Mouse (Mus musculus) lung, adult 10 weeks (tissue): ENCODE data around the gene Vmn1r18. TPM values are rescaled to one million over a fixed set of nuclear protein-coding genes. Genes with fewer than 3 reads are reported as not detected.

Experiments used
- polyA plus RNA-seq: library from polyadenylated mRNA; stranded (reverse); fragments of 350-450 nt; fragmentation: Illumina TruSeq; extraction: RNeasy Lipid Tissue Mini Kit (QIAGEN cat#74804); gene quantifications from one replicate; pipeline ENCODE4 v1.2.3, GENCODE M21; 2014; ENCODE audit warnings: low read depth, low replicate concordance; ENCODE audit not compliant: insufficient read depth

Gene Vmn1r18
- polyA plus RNA-seq = not detected

DNA sequence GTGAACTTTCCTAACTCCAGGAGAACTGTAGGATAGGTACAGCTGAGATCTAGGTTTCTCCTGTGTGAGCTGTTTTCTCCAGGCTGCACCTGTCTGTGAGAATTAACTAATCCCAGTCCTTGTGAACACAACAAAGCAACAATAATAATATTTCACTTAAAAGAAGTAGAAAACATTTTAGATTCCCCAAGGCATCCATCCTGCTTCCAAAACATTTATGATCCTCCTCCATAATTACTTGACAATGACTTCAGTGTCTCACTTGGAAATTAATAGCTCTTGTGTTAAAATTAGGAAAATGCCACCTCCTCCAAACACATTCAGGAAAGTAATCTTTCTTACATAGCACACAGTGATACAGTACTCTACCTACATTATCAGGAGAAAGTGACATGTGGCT is at the start of gene Vmn1r18:
Gene Vmn1r18 (minus strand): TSS at position 101 of the 400 bp plus-strand sequence.

GRCm38 (mm10) chr6:57428630-57429029 is 33.0 kb upstream of the Vmn1r18 start, which contains the start of gene Vmn1r20:
Gene Vmn1r20 (plus strand): TSS chr6:57428930.

GRCm38 (mm10) chr6:57403480-57403879 is 7.9 kb upstream of the Vmn1r18 start, which contains the start of gene Vmn1r19:
Gene Vmn1r19 (plus strand): TSS chr6:57403780.

DNA sequence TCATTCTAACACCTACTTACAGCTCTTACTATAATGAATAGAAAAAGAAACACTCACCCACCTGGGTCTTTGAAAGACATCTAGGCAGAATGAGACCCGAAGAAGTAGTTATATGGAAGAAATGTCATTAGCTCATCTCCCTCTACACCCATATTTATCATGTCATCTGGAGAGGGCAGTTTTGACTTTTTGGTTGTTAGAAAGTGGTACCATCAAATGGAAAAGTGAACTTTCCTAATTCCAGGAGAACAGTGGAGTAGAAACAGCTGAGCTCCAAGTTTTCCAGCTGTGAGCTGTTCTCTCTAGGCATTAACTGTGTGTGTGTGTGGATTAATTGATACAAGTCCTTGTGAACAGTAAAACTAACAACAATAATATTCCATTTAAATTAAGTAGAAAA is 32.0 kb downstream of the Vmn1r18 start, which contains the start of gene Vmn1r17:
Gene Vmn1r17 (minus strand): TSS at position 101 of the 400 bp plus-strand sequence.

DNA sequence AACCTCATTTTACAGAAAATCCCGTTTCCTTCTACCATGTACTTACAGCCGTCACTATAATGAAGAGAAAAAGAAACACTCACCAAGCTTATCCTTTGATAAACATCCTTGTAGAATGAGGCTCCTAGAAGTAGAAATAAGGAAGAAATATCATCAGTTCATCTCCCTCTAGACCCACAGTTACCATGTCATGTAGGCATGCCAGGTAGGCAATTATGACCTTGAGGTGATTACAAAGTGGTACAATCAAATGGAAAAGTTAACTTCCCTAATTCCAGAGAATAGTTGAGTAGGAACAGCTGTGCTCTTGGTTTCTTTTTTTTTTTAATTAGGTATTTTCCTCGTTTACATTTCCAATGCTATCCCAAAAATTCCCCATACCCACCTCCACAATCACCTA is 66.2 kb downstream of the Vmn1r18 start, which contains the start of gene Vmn1r16:
Gene Vmn1r16 (minus strand): TSS at position 101 of the 400 bp plus-strand sequence.

Other genes starting within 250 kb of the Vmn1r18 start
- not detected for gene Vmn1r12, start 238.9 kb downstream of the Vmn1r18 start, polyA plus RNA-seq
- gene Vmn1r13, start 192.5 kb downstream of the Vmn1r18 start, polyA plus RNA-seq = not detected
- gene Vmn1r14, start 164.1 kb downstream of the Vmn1r18 start, polyA plus RNA-seq = not detected
- gene Vmn1r15, start 137.8 kb downstream of the Vmn1r18 start, polyA plus RNA-seq = not detected
- not detected for gene Vmn1r16, start 66.3 kb downstream of the Vmn1r18 start, polyA plus RNA-seq
- not detected for gene Vmn1r17, start 32.1 kb downstream of the Vmn1r18 start, polyA plus RNA-seq
- gene Vmn1r19, start 8.0 kb upstream of the Vmn1r18 start, polyA plus RNA-seq = not detected
- gene Vmn1r20, start 33.1 kb upstream of the Vmn1r18 start, polyA plus RNA-seq = not detected
- gene Ppm1k, start 139.7 kb upstream of the Vmn1r18 start, polyA plus RNA-seq = 4.7 TPM
- 4.1 TPM for gene Herc6, start 185.2 kb upstream of the Vmn1r18 start, polyA plus RNA-seq